Mouse (Mus musculus) c-Kit-positive CD71-positive TER-119-negative erythroid progenitor cells, embryonic 14.5 days (primary cell): ENCODE measurements around the gene Amer3.
"Not testable (repeated sequence)": the region's sequence is repeated elsewhere in the genome, so short reads cannot be mapped to it uniquely, and the experiment has no call there.

Experiments
- DNase-seq: peaks from one replicate; pipeline ENCODE4 v3.0.0-alpha.2; 2013; ENCODE audit warnings: low read depth

Gene Amer3

GRCm38 (mm10) chr1:34601323-34602047, 22.0 kb downstream of the Amer3 start:
- no peak for DNase-seq

- peak; percentile 32 for DNase-seq
Measured at GRCm38 (mm10) chr1:34602363-34602762, 22.9 kb downstream of the Amer3 start.

DNA sequence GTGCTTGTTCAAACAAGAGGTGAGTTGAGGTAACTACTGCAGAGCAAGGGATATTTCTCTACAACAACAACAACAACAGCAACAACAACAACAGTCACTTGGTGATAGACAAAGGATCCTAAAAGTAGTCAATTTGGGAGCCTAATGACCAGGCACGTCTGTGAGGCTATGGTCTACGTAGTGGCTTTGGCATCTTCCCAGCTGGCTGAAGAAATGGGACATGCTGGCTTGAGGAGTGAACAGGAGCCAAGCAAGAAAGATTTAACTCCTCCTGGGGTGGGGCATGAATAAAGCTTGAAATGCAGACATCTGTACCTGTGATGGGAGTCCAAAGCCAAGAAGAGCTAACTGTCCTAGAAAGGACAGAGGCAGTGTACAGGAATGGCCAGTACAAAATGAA, 34.3 kb downstream of the Amer3 start:
- DNase-seq, result no peak

- not testable (repeated sequence) for DNase-seq
Measured at GRCm38 (mm10) chr1:34620116-34620515, 40.7 kb downstream of the Amer3 start.

DNA sequence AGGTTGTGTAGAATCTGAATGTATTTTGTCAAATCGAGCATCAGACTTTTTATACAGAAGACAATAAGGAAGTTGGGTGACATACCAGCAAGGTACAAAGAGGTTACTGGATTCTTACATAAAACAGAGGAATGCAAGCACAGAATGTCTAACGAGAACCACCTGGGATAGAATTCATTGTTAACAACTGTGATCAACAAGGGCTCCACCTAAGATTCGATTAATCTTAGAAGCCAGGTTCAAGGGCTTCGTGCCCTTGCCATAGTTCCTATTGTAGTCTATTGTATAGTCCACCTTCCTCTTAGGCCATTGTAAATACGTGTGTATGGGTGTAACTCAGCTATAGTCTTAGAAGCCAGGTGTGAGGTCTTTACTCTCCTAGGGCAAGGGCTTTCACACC, 41.3 kb downstream of the Amer3 start:
- not testable (repeated sequence) for DNase-seq

- DNase-seq, result no peak
Measured at GRCm38 (mm10) chr1:34635711-34636110, 56.3 kb downstream of the Amer3 start.
